Mouse (Mus musculus) lung, embryonic 15.5 days (tissue): ENCODE results near the gene Gramd4. TPM values are rescaled to one million over a fixed set of nuclear protein-coding genes. Genes with fewer than 3 reads are reported as not detected.

Experiments
- ATAC-seq: fragments of 200-750 bp; cut with Nextera tagmentation; 2 replicates; pipeline ENCODE4 v1.8.0; 2017; ENCODE audit warnings: moderate number of reproducible peaks, borderline replicate concordance; ENCODE audit not compliant: low FRiP score, low TSS enrichment; ENCODE audit errors: extremely low read depth
- H3K27ac ChIP-seq: fragments of 300-500 bp; sonication (generic); 2 replicates; pipeline ENCODE4 v1.5.1; 2015; ENCODE audit warnings: moderate library complexity, mild to moderate bottlenecking, inconsistent platforms
- H3K27me3 ChIP-seq: fragments of 300-500 bp; sonication (generic); 2 replicates; pipeline ENCODE4 v1.6.1; 2015; ENCODE audit warnings: inconsistent platforms
- H3K36me3 ChIP-seq: fragments of 300-500 bp; sonication (generic); 2 replicates; pipeline ENCODE4 v1.6.1; 2015; ENCODE audit warnings: inconsistent platforms
- H3K4me1 ChIP-seq: fragments of 300-500 bp; sonication (generic); 2 replicates; pipeline ENCODE4 v1.6.1; 2015; ENCODE audit warnings: inconsistent platforms
- H3K4me2 ChIP-seq: fragments of 300-500 bp; sonication (generic); 2 replicates; pipeline ENCODE4 v1.6.1; 2015; ENCODE audit warnings: inconsistent platforms, mild to moderate bottlenecking, moderate library complexity
- H3K4me3 ChIP-seq: fragments of 300-500 bp; sonication (generic); 2 replicates; pipeline ENCODE4 v1.5.1; 2015; ENCODE audit warnings: mild to moderate bottlenecking, inconsistent platforms
- H3K9ac ChIP-seq: fragments of 300-500 bp; sonication (generic); 2 replicates; pipeline ENCODE4 v1.6.1; 2015; ENCODE audit warnings: inconsistent platforms
- H3K9me3 ChIP-seq: fragments of 300-500 bp; sonication (generic); 2 replicates; pipeline ENCODE4 v1.6.1; 2016; ENCODE audit warnings: inconsistent platforms
- WGBS: fragments of 180-500 bp; shearing (Covaris S2); methylation state at CpG from one replicate; pipeline ENCODE4 v1.1.7; 2015; 5-methylcytosine and 5-hydroxymethylcytosine counted together
- polyA plus RNA-seq: library from polyadenylated mRNA; unstranded; fragments of >200 nt; fragmentation: Nextera tagmentation; extraction: Ambion mirVana; gene quantifications from 2 replicates; pipeline ENCODE4 v1.2.1, GENCODE M21; 2015

Gramd4 gene
- polyA plus RNA-seq, 1 experiment from 2014 or later, result 14.6 TPM

DNA sequence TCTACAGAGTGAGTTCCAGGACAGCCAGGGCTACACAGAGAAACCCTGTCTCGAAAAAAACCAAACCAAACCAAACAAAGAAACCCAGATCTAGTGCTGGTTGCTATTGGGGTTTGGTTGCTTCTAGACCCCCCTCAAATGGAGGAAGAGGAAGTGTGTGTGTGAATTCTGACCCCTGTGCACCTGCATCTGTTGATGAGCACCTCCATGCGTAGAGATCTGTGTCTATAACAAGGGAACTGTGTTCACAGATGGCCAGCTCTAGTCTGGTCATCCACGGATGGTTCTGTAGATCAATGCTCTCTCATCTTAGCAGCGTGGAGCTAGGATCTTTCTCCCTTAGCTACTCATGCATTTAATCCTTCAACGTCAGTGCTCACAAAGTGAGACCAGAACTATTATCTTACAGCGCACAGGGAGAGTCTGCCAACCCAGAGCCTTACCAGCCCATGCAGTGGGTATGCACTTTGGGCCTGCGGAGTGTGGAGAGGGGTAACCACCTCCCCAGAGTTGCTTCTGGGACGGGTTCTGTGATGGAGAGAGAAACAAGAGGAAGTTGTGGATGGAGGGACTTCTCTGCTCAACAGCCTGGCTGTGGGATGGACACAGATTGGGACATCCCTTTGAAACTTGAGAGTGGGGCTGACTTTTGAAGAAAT lies 6.8 kb downstream of the Gramd4 start:
- Histone ChIP-seq H3K27me3 (no peaks in the 10 kb centered on the region), H3K27ac (no peak overlapping the region), H3K4me2 (no peak overlapping the region), H3K4me1 (peaks cover 56% of the 10 kb centered on the region), H3K9me3 (no peaks in the 10 kb centered on the region), H3K9ac (no peak overlapping the region), H3K36me3 (no peaks in the 10 kb centered on the region), H3K4me3 (no peak overlapping the region)
- 84% methylated on average over 8 of the region's 8 CpGs for WGBS
- ATAC-seq, result no peak

- Histone ChIP-seq H3K36me3 (no peaks in the 10 kb centered on the region), H3K4me1 (peaks cover 51% of the 10 kb centered on the region), H3K9me3 (no peaks in the 10 kb centered on the region), H3K4me3 (no peak overlapping the region), H3K4me2 (no peak overlapping the region), H3K27ac (no peak overlapping the region), H3K27me3 (no peaks in the 10 kb centered on the region), H3K9ac (no peak overlapping the region)
- WGBS, result 90% methylated on average over 3 of the region's 3 CpGs
- no peak for ATAC-seq
Measured at GRCm38 (mm10) chr15:86064850-86065229, 7.3 kb downstream of the Gramd4 start.

DNA sequence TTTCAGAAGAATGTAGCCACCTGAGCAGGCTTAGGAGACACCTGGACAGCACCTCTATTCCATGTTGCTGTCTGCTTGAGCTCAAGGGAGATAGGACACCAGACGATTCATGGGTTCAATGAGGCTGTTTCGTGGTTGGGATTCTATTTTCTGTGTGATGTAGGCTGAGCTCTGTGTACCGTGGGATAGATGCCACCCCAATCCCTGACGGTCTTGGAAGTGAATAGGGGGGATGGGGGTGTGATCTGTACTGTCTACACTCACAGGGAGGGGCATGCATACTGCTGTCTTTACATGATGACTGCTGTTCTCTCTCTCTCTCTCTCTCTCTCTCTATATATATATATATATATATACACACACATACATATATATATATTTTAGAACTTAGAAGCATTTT lies 7.9 kb downstream of the Gramd4 start:
- Histone ChIP-seq H3K4me3 (no peak overlapping the region), H3K27me3 (no peaks in the 10 kb centered on the region), H3K36me3 (no peaks in the 10 kb centered on the region), H3K9me3 (no peaks in the 10 kb centered on the region), H3K4me2 (no peak overlapping the region), H3K27ac (no peak overlapping the region), H3K9ac (no peak overlapping the region), H3K4me1 (peaks cover 50% of the 10 kb centered on the region)
- WGBS, result 86% methylated on average over 4 of the region's 4 CpGs
- ATAC-seq, result no peak

DNA sequence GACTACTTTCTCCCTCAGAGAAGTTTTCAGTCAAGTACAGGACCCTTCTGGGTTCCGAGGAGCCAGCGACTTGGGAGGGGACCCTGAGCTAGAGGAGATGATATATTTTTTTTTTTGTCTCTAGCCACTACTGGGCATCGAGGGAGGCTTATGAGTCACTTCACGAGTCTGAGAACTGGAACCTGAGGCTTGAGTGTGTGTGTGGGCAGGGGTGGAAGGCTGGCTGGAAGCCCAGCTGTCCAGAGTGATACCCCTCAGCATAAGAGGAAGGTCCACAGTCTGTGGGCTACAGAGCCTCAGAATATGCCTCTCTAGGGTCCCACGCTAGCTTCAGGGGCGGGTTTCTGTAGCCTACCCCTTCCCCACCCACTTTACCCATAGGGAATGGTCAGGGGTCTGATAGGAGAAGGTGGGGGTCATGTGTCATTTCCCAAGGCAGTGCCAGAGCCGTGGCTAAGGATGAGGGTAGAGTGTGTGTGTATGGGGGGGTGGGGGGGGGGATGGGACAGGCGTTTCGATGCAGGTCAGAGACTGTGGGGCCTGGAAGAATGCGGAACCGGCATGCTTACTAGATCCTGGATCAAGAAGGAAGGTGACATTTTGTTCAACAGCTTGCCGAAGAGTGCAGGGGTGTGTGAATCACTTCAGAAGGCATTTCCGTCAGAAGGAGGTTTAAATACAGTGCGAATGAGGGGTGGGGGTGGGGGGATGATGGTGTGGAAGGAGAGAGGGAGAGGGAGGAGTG lies 9.5 kb downstream of the Gramd4 start:
- H3K9me3 ChIP-seq, result no peaks in the 10 kb centered on the region
- ATAC-seq, result 0 out of 2 replicates have a peak, but pooled peaks have one; percentile 32
- 38% methylated on average over 14 of the region's 14 CpGs for WGBS
- no peak overlapping the region for H3K4me2 ChIP-seq
- no peaks in the 10 kb centered on the region for H3K36me3 ChIP-seq
- H3K4me3 ChIP-seq, result no peak overlapping the region
- H3K27ac ChIP-seq, result peak overlapping the region; percentile 36; the same call in 1 of the 2 replicates
- H3K27me3 ChIP-seq, result no peaks in the 10 kb centered on the region
- peaks cover 40% of the 10 kb centered on the region for H3K4me1 ChIP-seq
- H3K9ac ChIP-seq, result no peak overlapping the region

DNA sequence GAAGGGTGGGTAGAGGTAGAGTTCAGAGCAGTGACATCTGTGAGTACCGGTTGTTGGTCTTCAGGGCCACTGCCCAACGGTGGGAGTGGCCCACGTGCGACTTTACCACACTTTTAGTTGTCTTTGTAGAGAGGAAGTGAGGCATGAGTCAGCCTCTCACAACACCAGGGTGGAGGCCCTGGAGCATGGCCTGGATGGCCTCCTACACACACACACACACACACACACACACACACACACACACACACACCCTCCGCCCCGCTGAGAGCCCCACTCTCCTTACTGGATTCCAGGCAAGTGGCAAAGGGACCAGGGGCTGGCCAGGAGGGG lies 10.1 kb downstream of the Gramd4 start:
- no peaks in the 10 kb centered on the region for H3K27me3 ChIP-seq
- H3K4me2 ChIP-seq, result no peak overlapping the region
- WGBS, result 36% methylated on average over 6 of the region's 6 CpGs

DNA sequence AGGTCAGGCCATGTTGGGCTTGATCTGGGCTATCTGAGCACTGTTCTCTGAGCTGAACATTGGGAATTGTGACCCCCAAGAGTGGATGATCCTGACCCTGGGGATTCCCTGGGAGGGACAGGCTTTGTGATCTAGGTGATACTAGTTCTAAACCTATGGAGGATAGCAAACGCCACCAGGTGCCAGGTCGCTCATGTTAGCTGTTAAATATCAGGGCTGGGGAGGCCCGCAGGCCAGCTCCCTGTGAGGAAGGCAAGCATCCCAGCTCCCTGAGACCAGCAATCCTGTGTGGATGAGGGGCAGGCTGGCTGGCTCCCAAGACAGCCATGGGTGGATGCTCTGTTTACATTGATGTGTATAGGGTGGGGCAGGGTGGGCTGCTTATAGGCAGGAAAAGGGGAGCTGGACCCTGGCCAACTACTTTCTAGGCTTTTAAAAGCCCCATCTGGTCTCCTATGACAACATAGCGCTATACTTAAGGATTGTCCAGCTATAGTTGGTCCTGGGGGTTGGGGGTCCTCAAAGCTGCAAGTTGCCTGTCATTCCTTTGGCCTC lies 10.5 kb downstream of the Gramd4 start:
- no peak overlapping the region for H3K9ac ChIP-seq
- H3K27ac ChIP-seq, result peak overlapping the region; percentile 36; the same call in 1 of the 2 replicates
- no peaks in the 10 kb centered on the region for H3K36me3 ChIP-seq
- no peaks in the 10 kb centered on the region for H3K27me3 ChIP-seq
- no peak overlapping the region for H3K4me2 ChIP-seq
- H3K4me3 ChIP-seq, result no peak overlapping the region
- 65% methylated on average over 4 of the region's 4 CpGs for WGBS
- ATAC-seq, result no peak
- H3K4me1 ChIP-seq, result peaks cover 37% of the 10 kb centered on the region
- H3K9me3 ChIP-seq, result no peaks in the 10 kb centered on the region

More for the DNA sequence above, 10.1 kb downstream of the Gramd4 start:
- Histone ChIP-seq H3K4me1 (peaks cover 37% of the 10 kb centered on the region), H3K27ac (peak overlapping the region; percentile 36; the same call in 1 of the 2 replicates), H3K36me3 (no peaks in the 10 kb centered on the region), H3K4me3 (no peak overlapping the region), H3K9ac (no peak overlapping the region), H3K9me3 (no peaks in the 10 kb centered on the region)
- ATAC-seq, result peak; percentile 43; the same call in 1 of the 2 replicates

- H3K9ac ChIP-seq, result no peak overlapping the region
- H3K4me1 ChIP-seq, result peaks cover 42% of the 10 kb centered on the region
- no peaks in the 10 kb centered on the region for H3K36me3 ChIP-seq
- H3K27me3 ChIP-seq, result no peaks in the 10 kb centered on the region
- no peak for ATAC-seq
- H3K4me2 ChIP-seq, result no peak overlapping the region
- no peak overlapping the region for H3K27ac ChIP-seq
- no peaks in the 10 kb centered on the region for H3K9me3 ChIP-seq
- no peak overlapping the region for H3K4me3 ChIP-seq
- WGBS, result 80% methylated on average over 10 of the region's 10 CpGs
Measured at GRCm38 (mm10) chr15:86069011-86069791, 11.7 kb downstream of the Gramd4 start.

DNA sequence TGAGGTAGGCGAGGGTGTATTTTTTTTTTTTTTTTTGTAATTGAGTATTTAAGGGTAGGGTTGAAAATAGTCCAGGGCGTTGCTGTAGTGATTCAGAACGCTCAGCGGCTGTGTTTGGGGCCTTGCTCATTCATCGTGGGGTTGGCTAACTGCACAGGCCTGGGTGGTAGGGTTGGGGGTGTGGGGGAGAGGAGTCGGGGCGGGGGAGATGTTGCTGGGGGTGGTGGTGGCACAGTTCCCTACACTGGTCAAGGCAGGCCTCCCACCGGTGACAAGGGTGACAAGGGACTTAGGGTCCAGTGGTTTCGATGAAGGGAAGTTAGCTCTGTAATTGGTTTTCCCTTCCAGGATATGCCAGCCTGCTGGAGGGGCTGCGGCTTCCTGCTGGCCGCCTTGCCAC lies 12.9 kb downstream of the Gramd4 start:
- Histone ChIP-seq H3K4me1 (peaks cover 47% of the 10 kb centered on the region), H3K9ac (no peak overlapping the region), H3K4me3 (no peak overlapping the region), H3K9me3 (no peaks in the 10 kb centered on the region), H3K27ac (no peak overlapping the region), H3K4me2 (no peak overlapping the region), H3K36me3 (no peaks in the 10 kb centered on the region), H3K27me3 (no peaks in the 10 kb centered on the region)
- 61% methylated on average over 11 of the region's 11 CpGs for WGBS
- no peak for ATAC-seq

DNA sequence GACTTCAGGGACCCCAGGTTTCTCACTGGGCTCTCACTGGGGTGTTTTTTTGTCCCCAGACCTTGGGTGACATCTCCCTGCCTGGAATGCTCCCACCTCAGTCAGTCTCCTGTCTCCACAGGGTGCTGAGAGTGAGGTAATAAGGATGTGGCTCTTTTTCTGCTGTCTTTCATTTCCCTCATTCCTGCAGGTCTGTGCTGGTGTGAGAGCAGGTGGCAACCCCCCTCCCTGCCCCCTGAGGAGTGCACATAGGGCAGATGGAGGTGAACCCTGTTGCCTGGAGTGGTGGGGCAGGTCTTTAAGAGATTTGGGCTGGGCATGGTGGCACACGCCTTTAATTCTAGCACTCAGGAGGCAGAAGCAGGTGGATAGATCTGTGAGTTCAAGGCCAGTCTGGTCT lies 13.7 kb downstream of the Gramd4 start:
- Histone ChIP-seq H3K9me3 (no peaks in the 10 kb centered on the region), H3K27ac (no peak overlapping the region), H3K4me1 (peaks cover 47% of the 10 kb centered on the region), H3K9ac (no peak overlapping the region), H3K27me3 (no peaks in the 10 kb centered on the region), H3K36me3 (no peaks in the 10 kb centered on the region), H3K4me2 (no peak overlapping the region), H3K4me3 (no peak overlapping the region)
- 64% methylated on average over 1 of the region's 1 CpGs for WGBS
- ATAC-seq, result no peak

GRCm38 (mm10) chr15:86074171-86074937 lies 16.9 kb downstream of the Gramd4 start:
- Histone ChIP-seq H3K4me2 (no peak overlapping the region; the same call in 1 of the 2 replicates), H3K9ac (no peak overlapping the region), H3K27me3 (no peaks in the 10 kb centered on the region), H3K4me1 (peaks cover 32% of the 10 kb centered on the region), H3K4me3 (no peak overlapping the region), H3K27ac (peak overlapping the region; percentile 14), H3K9me3 (no peaks in the 10 kb centered on the region), H3K36me3 (no peaks in the 10 kb centered on the region)
- ATAC-seq, result no peak
- WGBS, result 69% methylated on average over 16 of the region's 16 CpGs

DNA sequence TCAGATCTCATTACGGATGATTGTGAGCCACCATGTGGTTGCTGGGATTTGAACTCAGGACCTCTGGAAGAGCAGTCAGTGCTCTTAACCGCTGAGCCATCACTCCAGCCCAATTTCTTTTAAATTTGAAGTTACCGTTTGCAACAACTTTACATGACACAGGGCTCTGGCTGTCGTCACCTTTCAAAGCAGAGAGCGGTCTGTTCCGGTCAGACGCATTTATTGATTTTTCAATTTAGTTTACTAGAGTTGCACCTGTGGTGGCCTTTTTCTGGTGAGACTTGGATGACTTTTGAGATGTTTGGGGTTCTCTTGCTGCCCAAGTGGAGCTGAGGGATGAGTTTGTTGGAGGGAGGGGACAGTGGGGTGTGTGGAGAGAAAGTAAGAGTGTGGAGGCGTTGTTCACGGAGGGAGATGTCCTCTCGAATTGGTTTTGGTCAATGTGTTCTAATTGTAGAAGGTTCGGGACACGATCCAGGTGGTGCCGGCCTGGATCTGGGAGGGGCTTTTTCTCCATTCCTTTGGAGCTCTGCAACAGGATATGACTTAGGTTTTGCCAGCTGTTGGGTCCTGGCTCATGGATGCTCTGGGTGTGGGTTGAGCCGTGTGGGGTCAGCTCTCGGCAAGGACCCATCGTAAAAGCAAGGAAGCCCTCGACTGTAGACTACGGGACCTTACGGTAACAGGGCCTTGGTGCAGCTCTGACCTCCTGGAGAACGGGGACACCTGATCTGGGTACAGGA lies 18.0 kb downstream of the Gramd4 start:
- Histone ChIP-seq H3K27ac (no peak overlapping the region), H3K9ac (no peak overlapping the region), H3K4me3 (no peak overlapping the region), H3K4me2 (no peak overlapping the region), H3K27me3 (no peaks in the 10 kb centered on the region), H3K9me3 (no peaks in the 10 kb centered on the region), H3K4me1 (peaks cover 33% of the 10 kb centered on the region), H3K36me3 (no peaks in the 10 kb centered on the region)
- 85% methylated on average over 20 of the region's 20 CpGs for WGBS
- no peak for ATAC-seq
